Comparison of ENCODE assay signal across 12 mouse cellular contexts in the genomic region with DNA sequence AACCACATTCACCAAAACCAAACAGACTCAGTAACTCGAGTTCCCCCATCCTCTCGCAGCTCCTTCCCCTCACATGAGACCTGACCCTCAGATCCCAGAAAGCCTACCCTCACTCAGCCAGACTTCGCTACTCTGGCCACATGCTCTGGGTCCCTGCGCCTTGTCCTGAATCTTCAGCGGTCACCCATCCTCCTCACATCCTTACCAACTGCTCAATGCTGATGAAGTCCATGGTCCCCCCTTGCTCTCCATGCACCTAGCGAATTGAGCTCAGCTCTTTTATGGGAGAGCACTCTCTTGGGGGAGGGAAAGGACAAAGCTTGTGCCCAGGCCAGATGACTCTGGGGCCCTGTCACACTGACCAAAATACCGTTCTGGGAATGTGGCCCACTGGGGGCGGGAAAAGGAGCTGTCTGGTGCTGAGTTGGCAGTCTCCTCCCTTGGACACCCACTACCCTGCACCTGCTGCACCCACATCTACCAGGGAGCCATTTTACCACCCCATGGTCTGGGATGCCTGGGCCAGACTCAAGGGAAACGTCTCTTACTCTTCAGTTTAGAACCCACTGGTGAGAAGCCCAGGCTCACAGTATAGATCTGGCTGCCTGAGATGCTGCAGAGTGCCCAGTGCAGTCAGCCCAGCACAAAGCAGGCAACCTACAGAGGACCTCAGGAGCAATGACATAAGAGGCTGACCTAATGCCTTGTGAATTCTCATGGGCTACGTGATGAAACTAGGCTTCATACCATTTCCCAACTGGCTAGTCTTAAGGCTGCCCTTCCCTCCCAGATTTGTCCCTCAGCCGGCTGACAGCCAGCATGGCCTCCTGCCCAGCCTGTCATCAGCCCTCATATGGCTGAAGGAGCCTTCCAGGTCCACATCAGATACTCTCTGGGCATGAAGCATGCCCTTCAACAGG. TPM values are rescaled to one million over a fixed set of nuclear protein-coding genes. Genes with fewer than 3 reads are reported as not detected.
DNase-seq lines count a peak whose midpoint lies in the region; ATAC-seq lines count a peak whose summit lies in the region.
"Had no signal": no experiment of that assay in that cellular context is flagged by ENCODE, and none has a peak within 500 bp of the region (broad histone marks: within the 10 kb centered on the region; RNA-seq: fewer than 3 reads in every experiment).

No protein-coding gene starts in this region.

- H3K9ac ChIP-seq in forebrain, embryonic 16.5 days (replicated peaks; ENCODE audit: low read depth, low read length), result no peak overlapping the region
- H3K9ac ChIP-seq: lung, embryonic 15.5 days; neural tube, embryonic 13.5 days had no signal

- intact Hi-C loops in gastrocnemius, postnatal 14 days (cut with DNase I; ENCODE audit: low total_unique reads), result no loop called here
- intact Hi-C loops in heart, postnatal 25 days (cut with DNase I), result no loop called here

- H3K9me3 ChIP-seq in forebrain, embryonic 16.5 days (ENCODE audit: control insufficient read depth, low read length), result no peaks in the 10 kb centered on the region
- H3K9me3 ChIP-seq: lung, embryonic 15.5 days; neural tube, embryonic 13.5 days had no signal

- no peak overlapping the region for H3K4me3 ChIP-seq in forebrain, embryonic 16.5 days (replicated peaks; ENCODE audit: low read length)
- H3K4me3 ChIP-seq: lung, embryonic 15.5 days; neural tube, embryonic 13.5 days had no signal

- no peak overlapping the region for H3K4me2 ChIP-seq in forebrain, embryonic 16.5 days (ENCODE audit: low read length)
- H3K4me2 ChIP-seq: lung, embryonic 15.5 days; neural tube, embryonic 13.5 days had no signal

- WGBS in forebrain, embryonic 16.5 days, result 90% methylated on average over 11 of the region's 11 CpGs

- H3K27ac ChIP-seq in forebrain, embryonic 16.5 days (ENCODE audit: low read length), result no peak overlapping the region
- H3K27ac ChIP-seq: lung, embryonic 15.5 days; neural tube, embryonic 13.5 days had no signal

- peaks cover 5% of the 10 kb centered on the region; the same call in 1 of the 2 replicates for H3K4me1 ChIP-seq in forebrain, embryonic 16.5 days (replicated peaks; ENCODE audit: control insufficient read depth, insufficient read depth, low read length)

- H3K36me3 ChIP-seq in forebrain, embryonic 16.5 days (ENCODE audit: control insufficient read depth, insufficient read depth), result no peaks in the 10 kb centered on the region

- no peaks in the 10 kb centered on the region for H3K27me3 ChIP-seq in forebrain, embryonic 16.5 days (replicated peaks; ENCODE audit: control insufficient read depth, insufficient read depth, low read length)
- H3K27me3 ChIP-seq: lung, embryonic 15.5 days; neural tube, embryonic 13.5 days had no signal

- DNase-seq in adrenal gland, postnatal 10 days, result peak; percentile 83
- no peak for DNase-seq in adrenal gland, postnatal 4 days (ENCODE audit: low spot score in 2 of 2)
- peak; percentile 65 to 73 for DNase-seq in adrenal gland, postnatal 36 days
- DNase-seq in gastrocnemius, postnatal 14 days, result peak; percentile 83
- peak; percentile 31 for DNase-seq in heart, postnatal 25 days (ENCODE audit: low spot score)
- DNase-seq in testis, postnatal 10 days (ENCODE audit: low spot score), result no peak
- no peak for DNase-seq in natural killer cell, adult 2 months (ENCODE audit: low spot score in 2 of 2)

- ATAC-seq in forebrain, embryonic 16.5 days, result no peak

RNA-seq across cellular contexts. Expression of gene Ankrd23, which starts 0.9 kb away (rescaled TPM):
- 10 to 100 TPM; 22.5 to 73.8 TPM for total RNA-seq in adrenal gland, postnatal 10 days (2021)
- 10 to 100 TPM; 20.7 to 22.9 TPM for total RNA-seq in adrenal gland, postnatal 4 days (2021)
- 1 to 10 TPM; 6.4 to 8.1 TPM for total RNA-seq in adrenal gland, postnatal 36 days (2021)
- 1,000 to 10,000 TPM; 1,005 to 1,120 TPM for total RNA-seq in gastrocnemius, postnatal 14 days (2021)
- 100 to 1,000 TPM; 215 to 337 TPM for total RNA-seq in heart, postnatal 25 days (2021)
- 9.3 and 13.2 TPM in 2 replicates for polyA plus RNA-seq in forebrain, embryonic 16.5 days (2015; fragmentation: Nextera tagmentation; extraction: Ambion mirVana)

RNA-seq across cellular contexts. Expression of gene Gm42417, which starts 3.5 kb away (rescaled TPM):
- 10 to 100 TPM; 10.2 to 32.9 TPM for total RNA-seq in adrenal gland, postnatal 10 days (2021)
- total RNA-seq in adrenal gland, postnatal 4 days (2021), result not detected
- under 1 TPM in 1 of 2 experiments, not detected in 1; 0.49 TPM for total RNA-seq in adrenal gland, postnatal 36 days (2021)
- total RNA-seq in gastrocnemius, postnatal 14 days (2021), result 100 to 1,000 TPM; 440 to 562 TPM
- 100 to 1,000 TPM; 112 to 186 TPM for total RNA-seq in heart, postnatal 25 days (2021)
- polyA plus RNA-seq in forebrain, embryonic 16.5 days (2015; fragmentation: Nextera tagmentation; extraction: Ambion mirVana), result 0.22 and 0.42 TPM in 2 replicates
- total RNA-seq: layer of hippocampus, postnatal 14 days had no signal
- polyA plus RNA-seq: gonadal fat pad, adult 2 months; lung, embryonic 15.5 days had no signal

RNA-seq across cellular contexts. Expression of gene Ankrd39, which starts 11.5 kb away (rescaled TPM):
- total RNA-seq in adrenal gland, postnatal 10 days (2021), result 10 to 100 TPM; 12.9 to 21.6 TPM
- 10 to 100 TPM; 19.8 to 23.1 TPM for total RNA-seq in adrenal gland, postnatal 4 days (2021)
- 10 to 100 TPM; 11.3 to 12.6 TPM for total RNA-seq in adrenal gland, postnatal 36 days (2021)
- 1 to 10 TPM; 5.7 to 9.6 TPM for total RNA-seq in gastrocnemius, postnatal 14 days (2021)
- 1 to 10 TPM; 5.6 to 8.1 TPM for total RNA-seq in heart, postnatal 25 days (2021)
- polyA plus RNA-seq in forebrain, embryonic 16.5 days (2015; fragmentation: Nextera tagmentation; extraction: Ambion mirVana), result 15.4 and 24.4 TPM in 2 replicates

RNA-seq across cellular contexts. Expression of gene Sema4c, which starts 22.4 kb away (rescaled TPM):
- 10 to 100 TPM; 27.3 to 28.9 TPM for total RNA-seq in adrenal gland, postnatal 10 days (2021)
- 10 to 100 TPM; 44.0 to 57.6 TPM for total RNA-seq in adrenal gland, postnatal 4 days (2021)
- 10 to 100 TPM; 18.6 to 19.5 TPM for total RNA-seq in adrenal gland, postnatal 36 days (2021)
- total RNA-seq in gastrocnemius, postnatal 14 days (2021), result 10 to 100 TPM; 12.1 to 13.1 TPM
- total RNA-seq in heart, postnatal 25 days (2021), result 10 to 100 TPM; 14.8 to 15.7 TPM
- polyA plus RNA-seq in forebrain, embryonic 16.5 days (2015; fragmentation: Nextera tagmentation; extraction: Ambion mirVana), result 35.4 and 37.3 TPM in 2 replicates

RNA-seq across cellular contexts. Expression of gene Cnnm3, which starts 24.1 kb away (rescaled TPM):
- total RNA-seq in adrenal gland, postnatal 10 days (2021), result 10 to 100 TPM; 23.1 to 29.8 TPM
- total RNA-seq in adrenal gland, postnatal 4 days (2021), result 10 to 100 TPM; 44.1 to 45.1 TPM
- 10 to 100 TPM; 21.5 to 34.2 TPM for total RNA-seq in adrenal gland, postnatal 36 days (2021)
- 10 to 100 TPM in 1 of 2 experiments, 1 to 10 TPM in 1; 9.3 to 13.3 TPM for total RNA-seq in gastrocnemius, postnatal 14 days (2021)
- total RNA-seq in heart, postnatal 25 days (2021), result 10 to 100 TPM; 14.7 to 15.7 TPM
- 4.8 and 5.8 TPM in 2 replicates for polyA plus RNA-seq in forebrain, embryonic 16.5 days (2015; fragmentation: Nextera tagmentation; extraction: Ambion mirVana)

Comparison
In these comparisons a context has a peak if more than half of its experiments do, and no peak if none do; other contexts are left out.
1. DNase-seq: peak in adrenal gland, postnatal 10 days (single experiment), adrenal gland, postnatal 36 days (2 of 2), gastrocnemius, postnatal 14 days (single experiment) and heart, postnatal 25 days (single experiment); none in adrenal gland, postnatal 4 days (0 of 2), testis, postnatal 10 days (single experiment) and natural killer cell, adult 2 months (0 of 2).
2. RNA of gene Gm42417, which starts 3.5 kb away (total RNA-seq): 440 to 562 TPM in gastrocnemius, postnatal 14 days, 112 to 186 TPM in heart, postnatal 25 days and 10.2 to 32.9 TPM in adrenal gland, postnatal 10 days; 0.49 TPM in adrenal gland, postnatal 36 days and not detected in adrenal gland, postnatal 4 days; every median in the first group is over 4 times any median in the second.